Comparison of ENCODE assay signal across 11 mouse cellular contexts in the genomic region with DNA sequence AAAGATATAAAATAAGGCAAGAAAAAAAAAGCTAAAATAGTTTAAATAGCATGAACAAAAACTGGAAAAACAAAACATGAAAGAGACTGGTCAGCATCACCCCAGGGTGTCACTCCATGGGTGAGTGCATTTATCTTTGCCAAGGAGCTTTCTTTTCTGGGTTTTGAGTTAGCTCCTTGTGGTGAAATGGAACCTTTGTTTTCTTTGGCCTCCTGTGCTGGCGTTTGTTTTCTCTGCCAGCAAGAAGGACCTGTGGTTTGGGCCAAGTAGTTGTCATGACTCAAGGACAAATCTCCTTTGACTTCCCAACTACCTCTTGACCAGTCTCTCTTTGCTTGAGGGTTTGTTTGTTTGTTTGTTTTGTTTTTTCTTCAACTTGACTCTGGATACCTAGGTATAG.
"Had no signal": no experiment of that assay in that cellular context is flagged by ENCODE, and none has a peak within 500 bp of the region (broad histone marks: within the 10 kb centered on the region; RNA-seq: fewer than 3 reads in every experiment).

No protein-coding gene starts in this region.

- DNase-seq: kidney, postnatal 36 days; layer of hippocampus, adult 9-11 months; liver; lung, adult 18-20 months; lung, postnatal 10 days; lung, postnatal 36 days; right cerebral cortex, adult 18-20 months; right cerebral cortex, postnatal 14 days; spleen, adult 18-20 months; thymus, adult 18-20 months; thymus, postnatal 36 days had no signal
